In the genomic region with DNA sequence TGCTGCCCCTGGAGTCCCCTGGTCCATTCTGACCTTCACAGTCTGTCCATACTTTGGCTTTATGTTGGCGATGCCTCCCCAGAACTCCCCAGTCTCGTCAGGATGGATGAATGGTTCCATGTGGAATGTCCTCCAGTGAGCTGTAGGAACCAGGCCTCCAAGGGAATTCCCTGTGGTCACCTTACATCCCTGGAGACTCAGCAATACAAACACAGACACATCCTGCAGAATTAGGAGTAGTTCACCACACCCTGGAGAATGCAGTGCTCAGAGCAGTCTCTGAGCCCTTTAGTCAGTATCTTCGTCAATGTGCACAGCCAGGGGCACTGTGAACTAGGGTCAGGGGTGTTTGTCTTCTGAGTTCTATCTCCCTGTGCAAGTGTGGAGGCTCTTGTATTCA, we compare ENCODE assay signal across 28 mouse cellular contexts. TPM values are rescaled to one million over a fixed set of nuclear protein-coding genes. Genes with fewer than 3 reads are reported as not detected.
A peak's percentile ranks its signal among the peaks of the same experiment; 100 is the strongest.
DNase-seq lines count a peak whose midpoint lies in the region; ATAC-seq and TF ChIP-seq lines count a peak whose summit lies in the region.
"Had no signal": no experiment of that assay in that cellular context is flagged by ENCODE, and none has a peak within 500 bp of the region (broad histone marks: within the 10 kb centered on the region; RNA-seq: fewer than 3 reads in every experiment).

No protein-coding gene starts in this region.

- H3K4me1 ChIP-seq in lung, postnatal 0 days (ENCODE audit: insufficient read depth, low read depth, low read length), result 0 out of 2 replicates have a peak, but pooled peaks cover 2% of the 10 kb centered on the region

- no peak for TF ChIP-seq CTCF in lung, postnatal 0 days (IDR thresholded peaks at IDR 0.05)

- no peak overlapping the region for H3K27ac ChIP-seq in lung, postnatal 0 days (ENCODE audit: low read length)
- H3K27ac ChIP-seq: forebrain, embryonic 15.5 days; heart, adult 2 months; heart, embryonic 10.5 days; heart, embryonic 13.5 days; hindbrain, embryonic 14.5 days; hindbrain, postnatal 0 days had no signal

- no peak overlapping the region for H3K4me3 ChIP-seq in lung, postnatal 0 days (ENCODE audit: low read depth, low read length)
- H3K4me3 ChIP-seq: embryonic facial prominence, embryonic 13.5 days; erythroblast, embryonic 14.5 days; forebrain, embryonic 15.5 days; heart, adult 2 months; heart, embryonic 10.5 days; heart, embryonic 13.5 days had no signal

- DNase-seq in adrenal gland, adult 2 months, result peak; percentile 42
- no peak for DNase-seq in adrenal gland, postnatal 36 days
- peak; percentile 9 for DNase-seq in lung, postnatal 0 days (ENCODE audit: low spot score)
- DNase-seq in lung, postnatal 14 days, result no peak
- peak; percentile 19 for DNase-seq in induced T-regulatory cell, adult 2 months (ENCODE audit: low read depth)
- DNase-seq in left cerebral cortex, adult 18-20 months (ENCODE audit: low spot score in 2 of 2), result no peak
- DNase-seq in yolk sac, embryonic 10.5 days (ENCODE audit: low spot score), result no peak
- DNase-seq: adrenal gland, postnatal 10 days; cerebellum, adult 11 months; cerebellum, adult 2 months; cerebellum, adult 9-11 months; cerebellum, postnatal 25 days; gastrocnemius, postnatal 10 days; gastrocnemius, postnatal 36 days; heart, adult 2 months; heart, postnatal 14 days; heart, postnatal 4 days had no signal

- no peaks in the 10 kb centered on the region for H3K9me3 ChIP-seq in lung, postnatal 0 days (ENCODE audit: low read length)
- H3K9me3 ChIP-seq: embryonic facial prominence, embryonic 13.5 days; forebrain, embryonic 15.5 days; heart, embryonic 10.5 days; heart, embryonic 13.5 days had no signal

- ATAC-seq in lung, postnatal 0 days, result peak; percentile 40
- no peak for ATAC-seq in erythroid progenitor cell, adult 5-6 weeks (replicated peaks; ENCODE audit: low FRiP score, poor library complexity, severe bottlenecking)
- ATAC-seq: activated CD4-positive, CD25-positive, alpha-beta regulatory T cell, adult 4 months; forebrain, embryonic 15.5 days; hindbrain, postnatal 0 days had no signal

- TF ChIP-seq EP300 in lung, postnatal 0 days (IDR thresholded peaks at IDR 0.05), result no peak

- H3K27me3 ChIP-seq in lung, postnatal 0 days (replicated peaks; ENCODE audit: insufficient read depth, low read length), result no peaks in the 10 kb centered on the region
- H3K27me3 ChIP-seq: embryonic facial prominence, embryonic 13.5 days; forebrain, embryonic 15.5 days; heart, embryonic 13.5 days had no signal

- H3K36me3 ChIP-seq in lung, postnatal 0 days (ENCODE audit: insufficient read depth, low read length), result no peaks in the 10 kb centered on the region
- H3K36me3 ChIP-seq: embryonic facial prominence, embryonic 13.5 days; forebrain, embryonic 15.5 days; heart, embryonic 10.5 days; heart, embryonic 13.5 days had no signal

- no peak overlapping the region for H3K4me2 ChIP-seq in lung, postnatal 0 days (replicated peaks; ENCODE audit: low read depth, low read length)
- H3K4me2 ChIP-seq: embryonic facial prominence, embryonic 13.5 days; forebrain, embryonic 15.5 days; heart, embryonic 13.5 days; hindbrain, embryonic 14.5 days had no signal

- WGBS in lung, postnatal 0 days, result 42% methylated on average over 3 of the region's 3 CpGs

- H3K9ac ChIP-seq in lung, postnatal 0 days (replicated peaks; ENCODE audit: low read depth), result no peak overlapping the region
- H3K9ac ChIP-seq: embryonic facial prominence, embryonic 13.5 days; forebrain, embryonic 15.5 days; heart, embryonic 13.5 days; hindbrain, embryonic 14.5 days had no signal

RNA-seq across cellular contexts. Expression of a gene that starts 19.2 kb away (rescaled TPM):
- under 1 TPM; 0.31 to 0.58 TPM for total RNA-seq in adrenal gland, adult 2 months (2021)
- polyA plus RNA-seq in adrenal gland, adult 2 months (2012; rRNA removed), result 0.45 and 1.5 TPM in 2 replicates
- total RNA-seq in adrenal gland, postnatal 36 days (2021), result under 1 TPM; 0.13 to 0.20 TPM
- 0.13 and 0.24 TPM in 2 replicates for polyA plus RNA-seq in lung, postnatal 0 days (2015; fragmentation: Nextera tagmentation; extraction: Ambion mirVana)
- total RNA-seq in erythroid progenitor cell, adult 5-6 weeks (2015; ENCODE audit: low replicate concordance), result not detected in 2 replicates
- total RNA-seq in erythroid progenitor cell, adult 5-6 weeks (2017; ENCODE audit: low replicate concordance), result 2.6 and 3.1 TPM in 2 replicates
- under 1 TPM; 0.14 to 0.16 TPM for total RNA-seq in left cerebral cortex, adult 18-20 months (2021)
- total RNA-seq: gastrocnemius, postnatal 10 days; gastrocnemius, postnatal 36 days had no signal
- polyA plus RNA-seq: activated CD4-positive, CD25-positive, alpha-beta regulatory T cell, adult 4 months; erythroblast, embryonic 14.5 days; forebrain, embryonic 15.5 days had no signal

RNA-seq across cellular contexts. Expression of a gene that starts 46.6 kb away (rescaled TPM):
- under 1 TPM in 1 of 2 experiments, not detected in 1; 0.14 TPM for total RNA-seq in adrenal gland, adult 2 months (2021)
- 0.50 and 0.86 TPM in 2 replicates for polyA plus RNA-seq in adrenal gland, adult 2 months (2012; rRNA removed)
- total RNA-seq in adrenal gland, postnatal 36 days (2021), result under 1 TPM in 1 of 2 experiments, not detected in 1; 0.20 TPM
- polyA plus RNA-seq in lung, postnatal 0 days (2015; fragmentation: Nextera tagmentation; extraction: Ambion mirVana), result 0.50 and 0.69 TPM in 2 replicates
- 1.4 and 8.0 TPM in 2 replicates for total RNA-seq in erythroid progenitor cell, adult 5-6 weeks (2015; ENCODE audit: low replicate concordance)
- total RNA-seq in erythroid progenitor cell, adult 5-6 weeks (2017; ENCODE audit: low replicate concordance), result 1.3 and 2.0 TPM in 2 replicates
- total RNA-seq in left cerebral cortex, adult 18-20 months (2021), result under 1 TPM in 1 of 2 experiments, not detected in 1; 0.49 TPM
- total RNA-seq: common myeloid progenitor, adult 5-6 weeks; gastrocnemius, postnatal 36 days; granulocyte monocyte progenitor cell, adult 5-6 weeks; hindbrain, postnatal 0 days had no signal
- polyA plus RNA-seq: erythroblast, embryonic 14.5 days; forebrain, embryonic 15.5 days; hindbrain, embryonic 14.5 days; hindbrain, postnatal 0 days had no signal

Comparison
In these comparisons a context has a peak if more than half of its experiments do, and no peak if none do; other contexts are left out.
1. DNase-seq: peak in adrenal gland, adult 2 months (single experiment), lung, postnatal 0 days (single experiment) and induced T-regulatory cell, adult 2 months (single experiment); none in adrenal gland, postnatal 36 days (0 of 2), lung, postnatal 14 days (single experiment), left cerebral cortex, adult 18-20 months (0 of 2) and yolk sac, embryonic 10.5 days (single experiment).